8 mouse cellular contexts compared by ENCODE assay signal in the genomic region with DNA sequence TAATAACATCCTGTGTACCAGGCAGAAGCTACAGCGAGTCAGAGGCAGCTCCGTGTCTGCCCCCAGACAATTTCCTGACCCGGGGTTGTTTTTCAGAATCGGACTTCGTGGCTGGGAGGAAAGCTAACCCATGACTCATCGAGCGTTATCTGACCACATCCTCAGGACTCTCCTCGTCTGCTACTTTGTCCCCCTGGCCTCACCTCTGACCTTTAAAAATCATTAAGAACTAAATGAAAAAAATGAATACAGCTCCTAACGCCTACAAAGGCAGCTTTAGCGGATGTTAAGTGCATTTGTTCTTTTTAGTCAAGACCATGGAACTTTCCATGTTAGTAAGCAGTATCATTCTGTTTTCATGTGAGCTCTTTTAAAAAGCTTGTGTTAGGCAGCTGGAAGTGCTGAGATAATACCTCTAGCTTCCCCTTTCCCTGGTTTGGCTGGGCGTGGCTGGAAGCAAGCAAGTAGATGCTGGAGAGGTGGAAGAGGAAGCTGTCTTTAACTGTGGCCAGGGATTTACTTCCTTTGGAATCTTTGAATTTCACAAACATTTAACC. TPM values are rescaled to one million over a fixed set of nuclear protein-coding genes. Genes with fewer than 3 reads are reported as not detected.
DNase-seq lines count a peak whose midpoint lies in the region; ATAC-seq lines count a peak whose summit lies in the region.

No protein-coding gene starts in this region.

- ATAC-seq in neutrophil, adult 5-6 weeks (ENCODE audit: extremely low read depth, insufficient number of reproducible peaks, low FRiP score, poor library complexity, severe bottlenecking): peak; percentile 82

- DNase-seq in layer of hippocampus, adult 9-11 months: peak; percentile 40
- no peak for DNase-seq in layer of hippocampus, adult 8-10 months (ENCODE audit: low spot score in 2 of 2)
- peak; percentile 33 to 48 for DNase-seq in heart, adult 9 months (ENCODE audit: low spot score in 2 of 2)
- peak; percentile 30 for DNase-seq in liver
- no peak for DNase-seq in ovary, postnatal 14 days (ENCODE audit: low spot score)
- DNase-seq in right cerebral cortex, adult 2 months (ENCODE audit: low spot score in 2 of 2): no peak
- no peak for DNase-seq in gastrocnemius, postnatal 25 days

RNA-seq across cellular contexts. Expression of a gene that starts 24.3 kb away (rescaled TPM):
- 100 to 1,000 TPM; 293 to 382 (median 331) TPM for total RNA-seq in layer of hippocampus, adult 8-10 months (2022)
- total RNA-seq in neutrophil, adult 5-6 weeks (2017): 30.1 and 37.8 TPM in 2 replicates
- total RNA-seq in gastrocnemius, postnatal 25 days (2021): 10 to 100 TPM in 1 of 2 experiments, 1 to 10 TPM in 1; 8.9 to 21.8 TPM

RNA-seq across cellular contexts. Expression of a gene that starts 37.5 kb away (rescaled TPM):
- total RNA-seq in layer of hippocampus, adult 8-10 months (2022): 1 to 10 TPM; 6.1 to 6.5 (median 6.4) TPM
- 4.4 and 6.4 TPM in 2 replicates for total RNA-seq in neutrophil, adult 5-6 weeks (2017)
- total RNA-seq in gastrocnemius, postnatal 25 days (2021): 1 to 10 TPM; 1.6 to 2.9 TPM

Comparison
In these comparisons a context has a peak if more than half of its experiments do, and no peak if none do; other contexts are left out.
1. DNase-seq: peak in layer of hippocampus, adult 9-11 months (single experiment), heart, adult 9 months (2 of 2) and liver (single experiment); none in layer of hippocampus, adult 8-10 months (0 of 2), ovary, postnatal 14 days (single experiment), right cerebral cortex, adult 2 months (0 of 2) and gastrocnemius, postnatal 25 days (single experiment).